Mouse (Mus musculus) heart, postnatal 36 days (tissue): Measurements from ENCODE around the gene Akr1c13. TPM values are rescaled to one million over a fixed set of nuclear protein-coding genes. Genes with fewer than 3 reads are reported as not detected.
"Not testable (repeated sequence)": the region's sequence is repeated elsewhere in the genome, so short reads cannot be mapped to it uniquely, and the experiment has no call there.

Experiments used
- DNase-seq, 2 experiments: peaks; one replicate each; pipeline ENCODE4 v3.0.0; 2021 to 2022
- intact Hi-C: fragments of 180-260 bp; cut with DNase I; formaldehyde crosslinking; loops from one replicate; pipeline ENCODE4 v1.15.1; 2025
- total RNA-seq, 2 experiments: library from RNA; stranded (reverse); gene quantifications; 2 replicates each; pipeline ENCODE4 v1.2.3; 2021

The Akr1c13 gene
- total RNA-seq = under 1 TPM; 0.68 to 0.86 TPM

- intact Hi-C loops = no loop called here
- DNase-seq = no peak
Measured at GRCm38 (mm10) chr13:4190904-4191303, at the start of gene Akr1c13. TSS of gene Akr1c13 (plus strand) at chr13:4191150.

GRCm38 (mm10) chr13:4144261-4144660, 46.7 kb upstream of the Akr1c13 start:
- DNase-seq = no peak
- intact Hi-C loops = no loop called here

GRCm38 (mm10) chr13:4150518-4150917, 40.4 kb upstream of the Akr1c13 start, which contains the start of gene Akr1c18:
TSS of gene Akr1c18 (minus strand) at chr13:4150654.
- no peak for DNase-seq
- intact Hi-C loops = no loop called here

- no peak for DNase-seq
- intact Hi-C loops = no loop called here
Measured at GRCm38 (mm10) chr13:4152908-4153307, 38.0 kb upstream of the Akr1c13 start.

GRCm38 (mm10) chr13:4153593-4153992, 37.4 kb upstream of the Akr1c13 start:
- DNase-seq = no peak
- intact Hi-C loops = no loop called here

- intact Hi-C loops = no loop called here
- no peak for DNase-seq
Measured at GRCm38 (mm10) chr13:4155286-4155685, 35.7 kb upstream of the Akr1c13 start.

- intact Hi-C loops = no loop called here
- no peak for DNase-seq
Measured at GRCm38 (mm10) chr13:4168006-4168405, 22.9 kb upstream of the Akr1c13 start.

GRCm38 (mm10) chr13:4172978-4173377, 18.0 kb upstream of the Akr1c13 start:
- intact Hi-C loops = no loop called here
- DNase-seq = no peak

- intact Hi-C loops, DNase-seq: not testable (repeated sequence)
Measured at GRCm38 (mm10) chr13:4181321-4181720, 9.6 kb upstream of the Akr1c13 start.

- DNase-seq = peak in 1 of 2 experiments; percentile 1
- intact Hi-C loops = no loop called here
Measured at GRCm38 (mm10) chr13:4183116-4183515, 7.8 kb upstream of the Akr1c13 start.

GRCm38 (mm10) chr13:4186641-4187411, 4.1 kb upstream of the Akr1c13 start:
- intact Hi-C loops, DNase-seq: not testable (repeated sequence)

- peak in 1 of 2 experiments; percentile 8 for DNase-seq
- intact Hi-C loops = loop anchor here (2.0 kb wide), 1 partner anchor 93 kb away; no protein-coding TSS in a partner anchor
Measured at GRCm38 (mm10) chr13:4188174-4188573, 2.8 kb upstream of the Akr1c13 start.

- no peak for DNase-seq
- intact Hi-C loops = no loop called here
Measured at GRCm38 (mm10) chr13:4192511-4192910, 1.6 kb downstream of the Akr1c13 start.

- intact Hi-C loops = no loop called here
Measured at GRCm38 (mm10) chr13:4206147-4206903, 15.4 kb downstream of the Akr1c13 start.

GRCm38 (mm10) chr13:4211560-4212299, 20.8 kb downstream of the Akr1c13 start:
- no peak for DNase-seq
- intact Hi-C loops = no loop called here

More at GRCm38 (mm10) chr13:4206147-4206903, 15.4 kb downstream of the Akr1c13 start:
- DNase-seq = no peak

- intact Hi-C loops = no loop called here
Measured at GRCm38 (mm10) chr13:4212309-4212708, 21.4 kb downstream of the Akr1c13 start.

GRCm38 (mm10) chr13:4215496-4215895, 24.5 kb downstream of the Akr1c13 start:
- intact Hi-C loops, DNase-seq: not testable (repeated sequence)

More at GRCm38 (mm10) chr13:4212309-4212708, 21.4 kb downstream of the Akr1c13 start:
- DNase-seq = no peak

- no peak for DNase-seq
- intact Hi-C loops = no loop called here
Measured at GRCm38 (mm10) chr13:4228441-4228840, 37.5 kb downstream of the Akr1c13 start, which contains the start of gene Akr1c19. TSS of gene Akr1c19 (plus strand) at chr13:4228700.

- intact Hi-C loops = loop anchor here (5.0 kb wide), 1 partner anchor 381 kb away; no protein-coding TSS in a partner anchor
- DNase-seq = no peak
Measured at GRCm38 (mm10) chr13:4230841-4231623, 40.1 kb downstream of the Akr1c13 start.

- intact Hi-C loops = loop anchor here (5.0 kb wide), 1 partner anchor 379 kb away; no protein-coding TSS in a partner anchor
- no peak for DNase-seq
Measured at GRCm38 (mm10) chr13:4233135-4233534, 42.2 kb downstream of the Akr1c13 start.
